Mouse (Mus musculus): ENCODE data around the gene Mutyh. TPM values are rescaled to one million over a fixed set of nuclear protein-coding genes. Genes with fewer than 3 reads are reported as not detected.

Mutyh gene
- total RNA-seq, 1 experiment from 2014 or later = 6.8 TPM

Other genes starting within 250 kb of the Mutyh start
- gene Ccdc17, start 211.1 kb upstream of the Mutyh start, total RNA-seq (2017) = 4.6 and 7.3 TPM in 2 replicates
- gene Nasp, start 179.8 kb upstream of the Mutyh start, total RNA-seq (2017) = 291 and 379 TPM in 2 replicates
- 341 and 616 TPM in 2 replicates for gene Akr1a1, start 156.0 kb upstream of the Mutyh start, total RNA-seq (2017)
- gene Prdx1, start 122.2 kb upstream of the Mutyh start, total RNA-seq (2017) = 221 and 249 TPM in 2 replicates
- 17.8 and 26.2 TPM in 2 replicates for gene Mmachc, start 99.3 kb upstream of the Mutyh start, total RNA-seq (2017)
- 19.8 and 27.4 TPM in 2 replicates for gene Ccdc163, start 99.2 kb upstream of the Mutyh start, total RNA-seq (2017)
- 6.1 and 6.9 TPM in 2 replicates for gene Tesk2, start 86.8 kb upstream of the Mutyh start, total RNA-seq (2017)
- 35.8 and 38.5 TPM in 2 replicates for gene Toe1, start 83 bp upstream of the Mutyh start, total RNA-seq (2017)
- 0.10 TPM in 1 of 2 replicates, not detected in the other for gene Hpdl, start 14.0 kb downstream of the Mutyh start, total RNA-seq (2017)
- gene Zswim5, start 69.7 kb downstream of the Mutyh start, total RNA-seq (2017) = 0.10 and 0.56 TPM in 2 replicates
- 40.1 and 52.0 TPM in 2 replicates for gene Urod, start 186.7 kb downstream of the Mutyh start, total RNA-seq (2017)
- gene Hectd3, start 187.6 kb downstream of the Mutyh start, total RNA-seq (2017) = 14.4 and 17.0 TPM in 2 replicates
- 21.2 and 34.4 TPM in 2 replicates for gene Eif2b3, start 211.7 kb downstream of the Mutyh start, total RNA-seq (2017)